Mouse (Mus musculus) lung, adult 2 months (tissue): ENCODE data around the gene Cry2. TPM values are rescaled to one million over a fixed set of nuclear protein-coding genes. Genes with fewer than 3 reads are reported as not detected.
A peak's percentile ranks its signal among the peaks of the same experiment; 100 is the strongest.
"Not testable (repeated sequence)": the region's sequence is repeated elsewhere in the genome, so short reads cannot be mapped to it uniquely, and the experiment has no call there.

Source experiments
- DNase-seq: peaks from one replicate; pipeline ENCODE4 v3.0.0; 2022
- H3K4me1 ChIP-seq: fragments of 200-500 bp; 2 replicates; pipeline ENCODE4 v1.6.1; 2011; ENCODE audit warnings: low read length; ENCODE audit not compliant: control insufficient read depth, insufficient read depth
- H3K4me3 ChIP-seq: fragments of 200-500 bp; replicated peaks from 2 replicates; pipeline ENCODE3; 2011; ENCODE audit warnings: low read depth, mild to moderate bottlenecking, control low read depth, low read length; ENCODE audit errors: extremely low read depth
- CTCF ChIP-seq: fragments of 200-500 bp; IDR thresholded peaks from 2 replicates; pipeline ENCODE4 v1.5.1; 2011; ENCODE audit warnings: mild to moderate bottlenecking, low read length, control low read depth; ENCODE audit not compliant: insufficient read depth
- POLR2A ChIP-seq: fragments of 200-500 bp; IDR thresholded peaks from 2 replicates; pipeline ENCODE4 v1.6.1; 2011; ENCODE audit warnings: low read depth, mild to moderate bottlenecking, control low read depth, low read length, borderline replicate concordance; ENCODE audit errors: extremely low read depth
- WGBS: fragments of 180-500 bp; shearing (Covaris S2); methylation state at CpG from one replicate; pipeline ENCODE4 v1.1.7; 2018; 5-methylcytosine and 5-hydroxymethylcytosine counted together
- polyA plus RNA-seq: library from polyadenylated mRNA; depleted of rRNA; stranded (reverse); fragments of >200 nt; gene quantifications from 2 replicates; pipeline ENCODE4 v1.2.3, GENCODE M21; 2012; rRNA removed

Cry2 gene
- 37.5 and 40.7 TPM in 2 replicates for polyA plus RNA-seq

DNA sequence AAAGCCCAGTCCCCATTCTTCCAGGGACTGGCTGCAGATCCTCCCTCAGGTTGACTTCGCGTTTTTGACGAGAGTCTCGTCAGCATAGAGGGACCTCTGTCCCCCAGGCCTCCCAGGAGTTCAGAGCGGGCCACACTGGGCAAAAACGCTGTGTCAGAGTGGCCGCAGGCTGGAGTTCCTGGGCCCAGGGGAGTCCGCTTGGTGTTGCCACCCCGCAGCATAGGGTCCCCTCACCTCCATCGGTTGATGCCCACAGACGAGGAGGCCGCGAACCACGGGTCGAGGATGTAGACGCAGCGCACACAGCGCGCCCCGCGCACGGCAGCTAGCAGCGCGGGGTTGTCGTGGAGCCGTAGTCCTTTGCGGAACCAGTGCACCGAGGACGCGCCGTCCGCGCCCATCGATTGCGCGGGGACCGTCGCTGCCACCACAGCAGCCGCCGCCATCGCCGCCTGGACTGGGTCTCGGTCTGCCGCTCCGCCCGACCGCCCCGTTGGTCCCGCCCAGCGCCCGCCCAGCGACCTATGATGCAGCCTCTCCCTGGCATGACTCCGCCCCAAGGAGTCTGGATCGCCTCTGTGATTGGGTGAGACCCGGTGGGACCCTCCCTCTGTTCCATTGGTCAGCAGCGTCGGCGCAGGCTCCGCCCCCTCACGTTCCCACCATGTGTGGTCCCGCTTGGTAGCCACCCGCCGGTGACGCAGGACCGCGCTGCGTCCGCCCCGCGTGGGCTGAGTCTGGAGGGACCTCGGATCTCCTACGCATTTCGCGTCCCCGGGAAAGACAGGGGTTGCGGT lies at the start of gene Cry2:
Cry2 (minus strand) TSS at position 466 of the 797 bp plus-strand sequence.
- Histone ChIP-seq H3K4me1 (peaks cover 36% of the 10 kb centered on the region), H3K4me3 (peak within 1 kb of the TSS; percentile 97)
- peak; percentile 91 for TF ChIP-seq POLR2A
- TF ChIP-seq CTCF = no peak
- under 1% methylated on average over 76 of the region's 76 CpGs for WGBS
- DNase-seq = peak; percentile 98

DNA sequence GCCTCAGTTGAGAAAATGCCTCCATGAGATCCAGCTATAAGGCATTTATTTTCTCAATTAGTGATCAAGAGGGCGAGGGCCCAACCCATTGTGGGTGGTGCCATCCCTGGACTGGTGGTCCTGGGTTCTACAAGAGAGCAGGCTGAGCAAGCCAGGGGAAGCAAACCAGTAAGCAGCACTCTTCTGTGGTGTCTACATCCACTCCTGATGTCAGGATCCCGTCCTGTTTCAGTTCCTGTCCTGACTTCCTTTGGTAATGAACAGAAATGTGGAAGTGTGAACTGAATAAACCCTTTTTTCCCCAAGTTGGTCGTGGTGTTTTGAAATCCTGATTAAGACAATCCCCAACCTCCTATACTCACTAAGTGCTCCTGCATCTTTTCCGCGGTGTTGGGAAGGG lies 49.7 kb upstream of the Cry2 start:
- Histone ChIP-seq H3K4me1 (peaks cover 9% of the 10 kb centered on the region), H3K4me3 (no peak overlapping the region)
- TF ChIP-seq POLR2A (no peak), CTCF (no peak)
- no peak for DNase-seq
- WGBS = 51% methylated on average over 5 of the region's 5 CpGs

DNA sequence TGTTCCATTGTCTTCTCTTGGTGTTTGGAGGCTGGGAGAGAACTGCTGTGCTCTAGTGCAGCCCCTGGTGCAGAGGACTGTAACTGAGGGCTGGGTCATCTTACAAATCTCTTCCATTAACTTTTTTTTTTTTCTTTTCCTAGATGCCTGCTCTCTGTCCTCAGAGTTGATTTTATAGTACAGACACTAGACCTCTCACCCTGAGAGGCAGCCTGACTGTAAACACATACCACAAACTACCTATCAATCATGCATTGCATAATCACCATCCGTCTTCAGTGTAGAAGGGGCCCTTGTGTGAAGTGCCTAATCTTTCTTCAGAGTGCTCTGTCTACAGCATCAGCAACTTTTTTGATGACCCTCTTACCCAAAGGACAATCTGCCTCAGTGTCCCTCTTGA lies 48.7 kb upstream of the Cry2 start:
- no peak overlapping the region for H3K4me3 ChIP-seq
- TF ChIP-seq POLR2A = no peak
- no peak for TF ChIP-seq CTCF
- 25% methylated on average over 1 of the region's 1 CpGs for WGBS
- DNase-seq = no peak
- H3K4me1 ChIP-seq = peaks cover 9% of the 10 kb centered on the region

DNA sequence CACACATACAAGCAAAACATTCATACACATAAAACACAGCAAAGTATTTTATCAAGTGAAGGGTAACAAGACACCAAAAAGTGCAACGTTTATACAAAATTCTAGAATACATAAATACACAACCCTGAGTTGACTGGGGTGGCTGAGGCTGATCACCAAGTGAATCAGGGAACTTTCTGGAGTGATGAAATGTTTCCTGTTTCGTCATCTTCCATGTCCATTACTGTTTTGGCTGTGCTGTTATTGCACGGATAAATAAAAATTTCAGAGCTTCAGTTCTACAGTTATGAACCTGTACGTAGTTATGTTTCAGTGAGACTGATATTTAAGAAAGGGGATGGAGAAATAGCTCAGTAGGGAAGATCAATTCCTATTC lies 44.5 kb upstream of the Cry2 start:
- TF ChIP-seq CTCF (no peak), POLR2A (no peak)
- 56% methylated on average over 4 of the region's 4 CpGs for WGBS
- no peak overlapping the region for H3K4me3 ChIP-seq
- H3K4me1 ChIP-seq = no peaks in the 10 kb centered on the region
- DNase-seq = no peak

DNA sequence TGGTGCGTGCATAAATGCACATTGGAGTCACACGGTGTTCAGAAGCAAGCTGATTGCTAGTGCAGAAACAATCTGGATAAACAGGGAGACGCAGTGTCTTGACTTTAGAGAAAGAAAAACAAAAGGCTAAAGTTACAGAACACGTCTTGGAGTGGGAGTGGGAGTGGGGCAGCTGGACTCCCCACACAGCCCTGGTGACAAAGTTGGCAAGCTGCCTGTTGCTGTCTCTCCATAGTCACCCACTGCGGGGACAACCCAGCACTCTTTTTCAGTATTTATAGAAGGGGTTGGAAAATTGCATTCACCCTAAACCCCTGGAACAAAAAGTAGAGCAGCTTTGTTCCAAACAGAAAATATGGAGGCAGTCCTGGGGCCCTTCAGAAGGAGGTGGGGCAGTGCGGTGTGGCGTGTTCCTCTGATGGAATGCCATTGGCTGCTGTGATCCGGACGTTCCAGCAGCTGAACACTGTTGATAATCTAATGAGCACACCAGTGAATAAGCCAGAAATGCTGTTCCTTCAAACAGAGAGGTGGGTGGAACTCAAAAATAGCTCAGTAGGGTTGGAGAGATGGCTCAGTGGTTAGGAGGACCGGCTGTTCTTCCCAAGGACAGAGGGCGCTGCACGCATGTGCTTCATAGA lies 43.9 kb upstream of the Cry2 start:
- no peak overlapping the region for H3K4me3 ChIP-seq
- WGBS = 55% methylated on average over 12 of the region's 12 CpGs
- no peak for DNase-seq
- H3K4me1 ChIP-seq = no peaks in the 10 kb centered on the region
- no peak for TF ChIP-seq POLR2A
- TF ChIP-seq CTCF = no peak

DNA sequence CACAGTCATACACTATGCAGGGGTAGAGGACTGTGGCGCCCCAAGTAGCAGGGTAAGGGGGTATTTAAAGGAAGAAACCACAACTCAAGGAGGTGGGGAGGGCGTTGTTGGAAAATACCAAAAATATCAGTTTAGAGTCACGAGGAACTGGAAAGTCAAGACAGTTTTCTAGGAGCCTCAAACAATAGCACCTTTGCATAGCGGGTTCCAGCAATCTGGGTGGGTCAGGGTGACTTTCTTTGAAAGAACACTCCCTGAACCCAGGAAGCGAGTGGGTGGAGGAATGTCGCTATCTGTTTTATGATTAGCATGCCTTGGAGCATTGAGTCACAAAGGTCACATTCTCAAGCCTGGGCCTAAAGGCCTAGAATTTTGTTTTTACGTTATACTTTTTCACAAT lies 42.7 kb upstream of the Cry2 start:
- DNase-seq, H3K4me1 ChIP-seq, H3K4me3 ChIP-seq: not testable (repeated sequence)
- 82% methylated on average over 7 of the region's 7 CpGs for WGBS

DNA sequence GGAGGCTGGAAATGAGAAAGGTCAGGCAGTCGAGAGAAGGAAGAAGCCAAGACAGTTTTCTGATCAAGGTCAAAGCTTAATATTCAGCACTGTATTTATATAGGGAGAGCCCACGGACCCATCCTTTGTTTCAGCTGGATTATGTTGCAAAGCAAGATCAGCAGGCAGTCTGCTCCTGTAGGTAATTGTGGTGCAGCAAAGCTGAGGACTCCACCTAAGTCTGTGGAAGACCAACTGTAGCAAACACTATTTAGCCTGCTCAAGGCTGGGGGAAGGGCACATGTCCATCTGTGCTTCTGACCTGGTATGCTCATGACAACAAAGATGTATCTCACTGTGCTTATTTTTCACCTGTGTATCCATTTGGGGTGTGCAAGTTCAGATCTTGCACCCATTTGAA lies 41.9 kb upstream of the Cry2 start:
- H3K4me3 ChIP-seq = no peak overlapping the region
- TF ChIP-seq POLR2A = no peak
- no peak for TF ChIP-seq CTCF
- H3K4me1 ChIP-seq = no peaks in the 10 kb centered on the region
- WGBS = 77% methylated on average over 2 of the region's 2 CpGs
- DNase-seq = no peak

DNA sequence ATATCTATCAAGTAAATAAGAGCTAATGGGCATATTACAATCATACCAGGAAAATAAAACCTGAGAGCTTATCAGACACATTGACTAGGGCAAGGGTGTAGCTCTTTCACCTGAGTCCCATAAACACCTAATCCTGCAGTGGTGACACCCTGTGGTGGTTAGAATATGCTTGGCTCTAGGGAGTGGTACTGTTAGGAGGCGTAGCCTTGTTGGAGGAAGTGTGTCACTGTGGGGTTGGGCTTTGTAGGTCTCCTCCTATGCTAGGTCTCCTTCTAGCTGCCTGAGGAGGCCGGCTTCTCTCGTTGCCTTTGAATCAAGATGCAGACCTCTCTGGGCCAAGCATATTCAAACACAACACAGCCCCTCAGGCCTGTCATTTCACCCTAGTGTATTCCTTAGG lies 41.1 kb upstream of the Cry2 start:
- Histone ChIP-seq H3K4me1 (no peaks in the 10 kb centered on the region), H3K4me3 (no peak overlapping the region)
- 76% methylated on average over 3 of the region's 3 CpGs for WGBS
- DNase-seq = no peak
- TF ChIP-seq POLR2A (no peak), CTCF (no peak)

DNA sequence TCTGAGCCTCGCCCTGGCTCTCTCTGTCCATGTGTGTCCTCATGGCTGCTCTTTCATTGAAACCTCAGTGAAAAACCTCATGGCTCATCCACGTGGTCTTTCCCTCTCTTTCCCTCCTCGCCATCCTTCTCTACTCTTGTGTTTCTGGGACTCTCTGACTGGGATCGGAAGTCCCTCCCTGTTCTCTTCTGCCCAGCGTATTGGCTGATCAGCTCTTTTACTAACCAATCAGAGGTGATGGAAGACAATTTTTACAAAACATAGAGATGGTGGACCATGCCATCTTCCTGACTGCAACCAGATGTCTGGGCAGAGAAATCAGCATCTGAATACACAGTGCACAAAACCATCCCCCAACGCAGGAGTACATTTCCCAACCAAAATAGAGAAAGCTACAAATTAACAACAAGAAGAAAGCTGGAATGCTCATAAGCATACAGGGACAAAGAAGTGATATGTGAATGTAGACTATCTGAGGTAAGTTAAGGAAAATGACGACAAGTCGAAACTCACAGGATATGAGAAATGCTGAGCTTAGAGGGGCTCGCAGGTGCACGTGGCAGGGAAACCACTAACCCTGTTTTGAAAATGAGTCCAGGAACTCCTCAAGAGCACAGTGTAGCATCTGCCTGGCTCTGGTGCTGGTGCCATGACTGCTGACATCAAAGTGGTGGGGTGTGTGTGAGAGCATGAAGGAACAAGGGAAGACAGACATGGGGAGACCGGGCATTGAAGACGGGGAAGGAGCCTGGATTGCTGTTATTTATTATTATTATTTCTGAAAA lies 38.2 kb upstream of the Cry2 start:
- no peak for DNase-seq
- Histone ChIP-seq H3K4me1 (no peaks in the 10 kb centered on the region), H3K4me3 (no peak overlapping the region)
- 79% methylated on average over 12 of the region's 12 CpGs for WGBS
- no peak for TF ChIP-seq CTCF
